Mouse (Mus musculus): ENCODE results near the gene Rmdn2. TPM values are rescaled to one million over a fixed set of nuclear protein-coding genes. Genes with fewer than 3 reads are reported as not detected.
A peak's percentile ranks its signal among the peaks of the same experiment; 100 is the strongest.

Gene Rmdn2
- polyA plus RNA-seq, 1 experiment from 2014 or later: 8.8 TPM

DNA sequence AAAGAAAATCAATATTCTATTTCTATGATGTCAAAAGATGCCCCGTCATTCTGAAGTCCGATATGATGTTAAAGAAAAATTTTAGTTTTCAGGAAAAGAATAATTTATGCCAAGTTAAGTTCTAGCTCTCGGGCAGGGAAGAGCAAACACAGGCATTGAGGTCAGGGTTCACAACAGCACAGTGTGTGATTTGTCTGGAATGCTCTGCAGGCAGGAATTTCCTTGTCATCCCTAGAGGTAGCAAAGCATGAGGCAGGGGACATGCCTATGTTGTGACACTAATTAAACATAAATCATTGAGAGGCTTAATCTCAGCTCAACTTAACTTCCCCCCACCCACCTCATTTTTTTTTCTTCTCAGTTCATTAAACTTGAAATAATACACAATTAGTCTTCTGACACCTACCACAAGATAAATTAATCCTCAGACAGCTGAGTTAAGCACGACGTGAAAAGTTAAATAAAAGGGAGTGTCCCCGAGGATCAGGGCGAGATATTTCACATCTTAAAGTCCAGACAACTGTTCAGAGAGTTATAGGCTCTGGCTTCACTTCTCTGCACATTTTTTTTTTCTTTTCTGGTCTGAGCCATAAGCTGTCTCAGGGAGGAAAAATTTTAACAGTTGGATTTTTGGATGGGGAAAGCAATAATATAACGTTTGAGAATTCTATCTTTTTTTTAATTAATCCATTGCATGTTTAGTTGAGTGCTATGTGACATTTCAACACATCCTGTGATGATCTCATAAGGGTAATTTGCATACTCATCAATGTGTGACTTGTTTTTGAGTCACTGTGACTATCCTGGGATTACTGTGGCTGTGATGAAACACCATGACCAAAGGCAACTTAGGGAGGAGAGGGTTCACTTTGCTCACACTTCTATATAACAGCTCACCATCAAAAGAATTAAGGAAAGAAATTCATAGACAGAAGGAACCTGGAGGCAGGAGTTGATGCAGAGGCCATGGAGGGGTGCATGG is 12.8 kb upstream of the Rmdn2 start:
- Histone ChIP-seq H3K4me1 (replicated peaks) (peaks cover 11% of the 10 kb centered on the region; the same call in 1 of the 2 replicates), H3K4me2 (no peak overlapping the region), H3K27ac (no peak overlapping the region), H3K9me3 (no peaks in the 10 kb centered on the region), H3K36me3 (no peaks in the 10 kb centered on the region), H3K9ac (no peak overlapping the region), H3K4me3 (no peak overlapping the region), H3K27me3 (no peaks in the 10 kb centered on the region)
- no peak for ATAC-seq (ENCODE audit: low FRiP score)
- WGBS: 38% methylated on average over 8 of the region's 8 CpGs

GRCm38 (mm10) chr17:79600108-79600507 is 11.6 kb upstream of the Rmdn2 start:
- Histone ChIP-seq H3K9me3 (no peaks in the 10 kb centered on the region), H3K27me3 (no peaks in the 10 kb centered on the region), H3K27ac (no peak overlapping the region), H3K4me1 (replicated peaks) (peaks cover 11% of the 10 kb centered on the region; the same call in 1 of the 2 replicates), H3K9ac (no peak overlapping the region), H3K4me3 (no peak overlapping the region), H3K36me3 (no peaks in the 10 kb centered on the region), H3K4me2 (no peak overlapping the region)
- ATAC-seq (ENCODE audit: low FRiP score): no peak
- WGBS: 77% methylated on average over 4 of the region's 4 CpGs

DNA sequence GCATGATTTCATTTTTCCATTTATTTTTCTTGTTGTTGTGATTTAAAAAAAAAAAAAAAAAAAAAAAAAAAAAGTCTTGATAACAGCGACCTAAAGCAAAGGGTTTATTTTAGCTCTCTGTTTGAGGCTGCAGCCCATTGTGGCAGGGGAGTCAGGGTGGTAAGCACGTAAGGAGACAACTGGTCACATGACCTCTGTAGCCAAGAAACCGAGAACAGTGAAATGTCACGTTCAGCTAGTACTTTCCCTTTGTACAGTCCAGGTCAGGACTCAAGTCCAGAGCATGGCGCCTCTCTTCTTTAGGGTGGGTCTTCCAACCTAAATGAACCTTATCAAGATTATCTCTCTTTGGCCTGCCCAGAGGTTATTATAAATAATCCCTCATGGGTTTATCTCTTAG is 9.3 kb upstream of the Rmdn2 start:
- 57% methylated on average over 5 of the region's 5 CpGs for WGBS
- H3K4me2 ChIP-seq: no peak overlapping the region
- H3K4me3 ChIP-seq: no peak overlapping the region
- no peaks in the 10 kb centered on the region for H3K36me3 ChIP-seq
- peaks cover 11% of the 10 kb centered on the region; the same call in 1 of the 2 replicates for H3K4me1 ChIP-seq (replicated peaks)
- no peak overlapping the region for H3K27ac ChIP-seq
- no peaks in the 10 kb centered on the region for H3K27me3 ChIP-seq
- H3K9ac ChIP-seq: no peak overlapping the region
- ATAC-seq (ENCODE audit: low FRiP score): no peak
- H3K9me3 ChIP-seq: no peaks in the 10 kb centered on the region

DNA sequence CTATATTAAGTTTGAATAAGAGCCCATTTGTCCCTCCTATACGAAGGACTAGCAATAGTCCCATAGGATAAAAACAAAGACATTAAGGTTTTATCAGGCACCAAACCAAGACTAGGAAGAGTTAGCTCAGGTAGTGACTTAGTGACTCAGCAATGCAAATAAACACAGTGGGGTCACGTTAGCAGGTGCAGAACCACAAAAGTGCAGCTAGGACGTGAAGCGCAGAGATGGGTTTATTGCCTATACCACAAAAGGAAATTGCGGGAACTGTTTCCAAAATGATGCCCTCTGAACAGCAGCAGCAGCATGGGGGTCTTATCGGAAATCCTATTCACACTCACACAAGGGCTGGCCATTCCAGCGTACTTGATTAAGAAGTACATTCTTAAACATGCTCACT is 8.2 kb upstream of the Rmdn2 start:
- H3K4me2 ChIP-seq: no peak overlapping the region
- H3K27me3 ChIP-seq: no peaks in the 10 kb centered on the region
- ATAC-seq (ENCODE audit: low FRiP score): peak; percentile 63; the same call in 1 of the 2 replicates
- no peak overlapping the region for H3K4me3 ChIP-seq
- H3K4me1 ChIP-seq (replicated peaks): peaks cover 11% of the 10 kb centered on the region; the same call in 1 of the 2 replicates
- 74% methylated on average over 7 of the region's 7 CpGs for WGBS
- H3K9me3 ChIP-seq: no peaks in the 10 kb centered on the region
- H3K9ac ChIP-seq: no peak overlapping the region
- 0 out of 2 replicates have a peak overlapping the region, but pooled peaks have one; percentile 18 for H3K27ac ChIP-seq
- H3K36me3 ChIP-seq: no peaks in the 10 kb centered on the region

- H3K27ac ChIP-seq: no peak overlapping the region
- H3K27me3 ChIP-seq: no peaks in the 10 kb centered on the region
- H3K4me2 ChIP-seq: no peak overlapping the region
- no peak for ATAC-seq (ENCODE audit: low FRiP score)
- H3K4me1 ChIP-seq (replicated peaks): 0 out of 2 replicates have a peak, but pooled peaks cover 3% of the 10 kb centered on the region
- 82% methylated on average over 2 of the region's 2 CpGs for WGBS
- H3K4me3 ChIP-seq: no peak overlapping the region
- no peaks in the 10 kb centered on the region for H3K9me3 ChIP-seq
- H3K36me3 ChIP-seq: no peaks in the 10 kb centered on the region
- no peak overlapping the region for H3K9ac ChIP-seq
Observed at GRCm38 (mm10) chr17:79605794-79606193, 5.9 kb upstream of the Rmdn2 start.

DNA sequence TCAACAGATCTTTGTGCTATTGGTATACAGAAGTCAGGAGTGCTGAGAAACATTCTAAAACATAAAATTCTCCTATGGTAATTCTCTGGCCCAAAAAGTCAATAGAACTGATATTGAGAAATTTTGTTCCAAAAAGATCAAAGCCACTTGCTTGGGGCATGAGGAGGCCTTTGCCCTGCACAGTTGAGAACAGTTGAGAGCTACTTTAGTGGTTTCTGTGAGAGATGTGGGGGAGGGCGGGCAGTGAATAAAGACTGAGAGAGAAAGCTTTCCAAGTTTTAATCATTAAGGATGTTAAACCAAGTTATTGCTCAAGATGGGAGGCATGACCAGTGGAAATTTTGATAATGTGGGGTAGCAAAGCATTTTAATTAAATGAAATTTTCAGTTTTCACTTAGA is 2.0 kb upstream of the Rmdn2 start:
- Histone ChIP-seq H3K27me3 (no peaks in the 10 kb centered on the region), H3K9me3 (no peaks in the 10 kb centered on the region)
- whole genome bisulfite sequencing: 95% methylated on average over 1 of the region's 1 CpGs

DNA sequence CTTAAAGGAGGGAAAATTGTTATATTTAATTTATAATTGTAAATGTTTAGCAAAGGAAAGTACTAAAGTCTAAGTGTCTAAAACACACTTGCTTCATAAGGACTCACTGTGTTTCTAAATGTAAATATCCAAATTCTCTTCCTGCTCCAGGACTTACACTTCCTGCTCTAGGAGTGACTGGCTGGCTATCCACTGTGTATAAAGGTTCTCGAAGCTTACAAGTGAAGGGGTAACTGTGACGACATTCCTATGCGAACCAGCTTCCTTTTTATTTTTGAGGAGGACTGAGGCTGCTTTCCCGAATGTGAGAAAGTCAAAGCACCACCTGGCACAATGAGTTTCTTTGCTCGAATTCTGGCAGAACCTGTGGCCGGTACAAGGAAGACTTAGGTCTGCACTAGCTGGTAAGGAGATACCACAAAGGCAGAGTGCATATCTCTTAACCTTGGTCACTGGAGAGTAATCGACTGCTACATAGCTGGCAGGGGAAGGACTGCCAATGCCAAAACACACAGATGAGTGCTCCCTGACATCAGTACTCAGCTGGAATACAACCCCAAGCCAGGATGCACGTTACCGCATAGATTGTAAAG is 1.4 kb upstream of the Rmdn2 start:
- H3K4me1 ChIP-seq (replicated peaks): peaks cover 6% of the 10 kb centered on the region
- H3K27ac ChIP-seq: no peak overlapping the region
- 84% methylated on average over 9 of the region's 9 CpGs for WGBS
- H3K9me3 ChIP-seq: no peaks in the 10 kb centered on the region
- H3K4me2 ChIP-seq: no peak overlapping the region
- no peaks in the 10 kb centered on the region for H3K36me3 ChIP-seq
- ATAC-seq (ENCODE audit: low FRiP score): no peak
- no peak overlapping the region for H3K4me3 ChIP-seq
- no peaks in the 10 kb centered on the region for H3K27me3 ChIP-seq
- no peak overlapping the region for H3K9ac ChIP-seq

More for the DNA sequence above, 2.0 kb upstream of the Rmdn2 start:
- Histone ChIP-seq H3K4me1 (replicated peaks) (peaks cover 4% of the 10 kb centered on the region), H3K4me2 (no peak overlapping the region), H3K36me3 (no peaks in the 10 kb centered on the region), H3K4me3 (no peak overlapping the region), H3K27ac (no peak overlapping the region), H3K9ac (no peak overlapping the region)
- no peak for ATAC-seq (ENCODE audit: low FRiP score)

GRCm38 (mm10) chr17:79614691-79615588 is 3.3 kb downstream of the Rmdn2 start:
- Histone ChIP-seq H3K9ac (peak overlapping the region; percentile 92), H3K9me3 (no peaks in the 10 kb centered on the region), H3K27me3 (no peaks in the 10 kb centered on the region), H3K4me1 (replicated peaks) (peaks cover 6% of the 10 kb centered on the region), H3K4me3 (peak overlapping the region; percentile 79), H3K27ac (peak overlapping the region; percentile 88), H3K36me3 (no peaks in the 10 kb centered on the region), H3K4me2 (peak overlapping the region; percentile 82)
- 3% methylated on average over 49 of the region's 57 CpGs for WGBS
- ATAC-seq (ENCODE audit: low FRiP score): peak; percentile 98

- 90% methylated on average over 9 of the region's 9 CpGs for WGBS
- no peaks in the 10 kb centered on the region for H3K36me3 ChIP-seq
- ATAC-seq (ENCODE audit: low FRiP score): no peak
- H3K4me2 ChIP-seq: peak overlapping the region; percentile 82
- H3K9me3 ChIP-seq: no peaks in the 10 kb centered on the region
- H3K4me3 ChIP-seq: peak overlapping the region; percentile 79
- no peak overlapping the region for H3K9ac ChIP-seq
- H3K27ac ChIP-seq: no peak overlapping the region
- H3K4me1 ChIP-seq (replicated peaks): peaks cover 6% of the 10 kb centered on the region
- no peaks in the 10 kb centered on the region for H3K27me3 ChIP-seq
Observed at GRCm38 (mm10) chr17:79615897-79616296, 4.2 kb downstream of the Rmdn2 start.

DNA sequence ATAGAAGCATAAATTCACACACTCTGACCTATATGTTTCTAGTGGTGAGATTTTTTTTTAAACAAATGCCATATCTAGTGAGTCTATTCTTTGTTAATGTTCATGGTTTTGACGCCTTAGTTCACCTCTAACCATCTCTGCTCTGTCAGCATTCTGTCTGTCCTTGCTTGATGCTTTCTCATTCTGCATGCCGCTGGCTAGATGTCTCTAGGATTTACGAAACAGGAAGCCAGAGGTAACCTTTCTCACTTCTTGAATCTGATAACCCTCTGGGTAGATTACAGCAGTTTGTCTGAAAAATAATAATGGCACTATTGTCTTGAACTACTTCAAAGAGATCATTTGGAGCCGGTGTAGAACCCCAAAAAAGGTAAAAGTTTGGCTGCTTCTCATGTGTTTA is 5.0 kb downstream of the Rmdn2 start:
- H3K4me1 ChIP-seq (replicated peaks): peaks cover 6% of the 10 kb centered on the region
- no peak overlapping the region for H3K27ac ChIP-seq
- H3K9ac ChIP-seq: no peak overlapping the region
- 92% methylated on average over 4 of the region's 4 CpGs for WGBS
- H3K4me2 ChIP-seq: no peak overlapping the region
- no peaks in the 10 kb centered on the region for H3K9me3 ChIP-seq
- no peak overlapping the region for H3K4me3 ChIP-seq
- no peaks in the 10 kb centered on the region for H3K36me3 ChIP-seq
- H3K27me3 ChIP-seq: no peaks in the 10 kb centered on the region
- no peak for ATAC-seq (ENCODE audit: low FRiP score)

- H3K9ac ChIP-seq: no peak overlapping the region
- no peaks in the 10 kb centered on the region for H3K27me3 ChIP-seq
- no peak overlapping the region for H3K4me2 ChIP-seq
- peaks cover 6% of the 10 kb centered on the region for H3K4me1 ChIP-seq (replicated peaks)
- no peaks in the 10 kb centered on the region for H3K36me3 ChIP-seq
- no peak for ATAC-seq (ENCODE audit: low FRiP score)
- no peaks in the 10 kb centered on the region for H3K9me3 ChIP-seq
- H3K4me3 ChIP-seq: no peak overlapping the region
- H3K27ac ChIP-seq: no peak overlapping the region
- 87% methylated on average over 10 of the region's 10 CpGs for WGBS
Observed at GRCm38 (mm10) chr17:79618455-79618854, 6.8 kb downstream of the Rmdn2 start.

GRCm38 (mm10) chr17:79618984-79619383 is 7.3 kb downstream of the Rmdn2 start:
- no peaks in the 10 kb centered on the region for H3K9me3 ChIP-seq
- no peak overlapping the region for H3K9ac ChIP-seq
- no peak for ATAC-seq (ENCODE audit: low FRiP score)
- no peaks in the 10 kb centered on the region for H3K36me3 ChIP-seq
- H3K4me1 ChIP-seq (replicated peaks): peaks cover 6% of the 10 kb centered on the region
- no peaks in the 10 kb centered on the region for H3K27me3 ChIP-seq
- no peak overlapping the region for H3K4me3 ChIP-seq
- 87% methylated on average over 5 of the region's 5 CpGs for WGBS
- no peak overlapping the region for H3K4me2 ChIP-seq
- no peak overlapping the region for H3K27ac ChIP-seq
